Mouse (Mus musculus) C2C12 (cell line): ENCODE results near the gene Gm5800. TPM values are rescaled to one million over a fixed set of nuclear protein-coding genes. Genes with fewer than 3 reads are reported as not detected.

Experiments used
- H3K27me3 ChIP-seq: one replicate; pipeline ENCODE4 v1.6.1; 2011; ENCODE audit not compliant: control insufficient read depth, insufficient read depth, insufficient read length
- H3K36me3 ChIP-seq: one replicate; pipeline ENCODE4 v1.6.1; 2011; ENCODE audit not compliant: control insufficient read depth, insufficient read depth
- H3K4me3 ChIP-seq: one replicate; pipeline ENCODE4 v1.5.1; 2011; ENCODE audit warnings: mild to moderate bottlenecking, control low read depth; ENCODE audit not compliant: poor library complexity, insufficient read depth, severe bottlenecking
- H3K79me2 ChIP-seq: one replicate; pipeline ENCODE4 v1.6.1; 2011; ENCODE audit not compliant: control insufficient read depth, insufficient read depth
- H3K79me3 ChIP-seq: one replicate; pipeline ENCODE4 v1.6.1; 2011; ENCODE audit warnings: low read depth, control low read depth
- H3ac ChIP-seq: one replicate; pipeline ENCODE3; 2011; ENCODE audit warnings: low read depth; ENCODE audit not compliant: control insufficient read depth, insufficient read length
- CEBPB ChIP-seq: IDR thresholded peaks from one replicate; pipeline ENCODE4 v1.6.1; 2011; ENCODE audit warnings: low read depth, mild to moderate bottlenecking, control low read depth, moderate library complexity
- CTCF ChIP-seq: IDR thresholded peaks from one replicate; pipeline ENCODE4 v1.5.1; 2011; ENCODE audit not compliant: control insufficient read depth, insufficient read depth, insufficient read length
- FOSL1 ChIP-seq: IDR thresholded peaks from one replicate; pipeline ENCODE4 v1.8.0; 2011; ENCODE audit warnings: mild to moderate bottlenecking, low read length; ENCODE audit not compliant: poor library complexity, insufficient read depth, severe bottlenecking
- MAX ChIP-seq: IDR thresholded peaks from one replicate; pipeline ENCODE4 v1.6.1; 2011; ENCODE audit warnings: mild to moderate bottlenecking, control low read depth
- MYOD1 ChIP-seq: IDR thresholded peaks from one replicate; pipeline ENCODE4 v1.6.1; 2011; ENCODE audit warnings: low read depth; ENCODE audit not compliant: control insufficient read depth, insufficient read length
- MYOG ChIP-seq: IDR thresholded peaks from one replicate; pipeline ENCODE4 v1.6.1; 2011; ENCODE audit not compliant: control insufficient read depth, insufficient read length; ENCODE audit errors: extremely low read depth
- USF1 ChIP-seq: IDR thresholded peaks from one replicate; pipeline ENCODE4 v1.6.1; 2011; ENCODE audit warnings: low read depth, mild to moderate bottlenecking, control low read depth, moderate library complexity
- long read RNA-seq, 2 experiments: library from polyadenylated mRNA; unstranded; transcript quantifications; one replicate each; pipeline ENCODE4 v2.0.0; 2019 to 2020
- polyA plus RNA-seq: library from polyadenylated mRNA; unstranded; fragments of >200 nt; fragmentation: generic; extraction: Trizol; gene quantifications from one replicate; pipeline ENCODE4 v1.2.1, GENCODE M21; 2012; ENCODE audit warnings: missing spikeins

Gene Gm5800
- not detected for polyA plus RNA-seq
- long read RNA-seq, experiment 1 = 0 reads
- long read RNA-seq, experiment 2 = 0 reads

DNA sequence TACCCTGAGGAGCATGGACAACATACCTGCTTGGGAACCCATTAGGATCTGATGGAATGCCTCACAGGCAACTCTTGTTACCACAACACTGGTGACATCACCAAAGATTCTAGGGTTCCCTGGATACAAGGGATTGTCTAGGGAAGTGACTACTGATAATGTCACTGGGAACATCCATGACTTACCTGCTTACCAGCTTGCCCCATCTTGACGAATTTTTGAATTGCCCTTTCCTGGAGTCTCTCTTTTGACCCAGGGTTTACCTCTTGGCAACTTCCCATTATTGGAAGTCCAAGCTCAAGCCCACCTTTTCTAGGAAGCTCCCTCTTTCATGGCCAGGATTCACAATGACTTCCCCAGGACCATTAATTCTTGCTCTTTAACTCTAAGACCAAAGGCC is at the start of gene Gm5800:
TSS of gene Gm5800 (minus strand) at position 101 of the 400 bp plus-strand sequence.
- Histone ChIP-seq H3K27me3 (no peaks in the 10 kb centered on the region), H3ac (no peak within 1 kb of the TSS), H3K79me2 (no peaks in the 10 kb centered on the region), H3K4me3 (no peak within 1 kb of the TSS), H3K79me3 (no peaks in the 10 kb centered on the region), H3K36me3 (no peaks in the 10 kb centered on the region)
- no peak for TF ChIP-seq FOSL1
- TF ChIP-seq MYOG = no peak
- no peak for TF ChIP-seq USF1
- TF ChIP-seq CEBPB = no peak
- no peak for TF ChIP-seq CTCF
- TF ChIP-seq MYOD1 = no peak

- Histone ChIP-seq H3K79me3 (no peaks in the 10 kb centered on the region), H3K27me3 (no peaks in the 10 kb centered on the region), H3ac (no peak overlapping the region), H3K4me3 (no peak overlapping the region), H3K79me2 (no peaks in the 10 kb centered on the region), H3K36me3 (no peaks in the 10 kb centered on the region)
- TF ChIP-seq MYOG (no peak), MYOD1 (no peak), USF1 (no peak), CEBPB (no peak)
Measured at GRCm38 (mm10) chr14:51755944-51756343, 39.0 kb upstream of the Gm5800 start.

DNA sequence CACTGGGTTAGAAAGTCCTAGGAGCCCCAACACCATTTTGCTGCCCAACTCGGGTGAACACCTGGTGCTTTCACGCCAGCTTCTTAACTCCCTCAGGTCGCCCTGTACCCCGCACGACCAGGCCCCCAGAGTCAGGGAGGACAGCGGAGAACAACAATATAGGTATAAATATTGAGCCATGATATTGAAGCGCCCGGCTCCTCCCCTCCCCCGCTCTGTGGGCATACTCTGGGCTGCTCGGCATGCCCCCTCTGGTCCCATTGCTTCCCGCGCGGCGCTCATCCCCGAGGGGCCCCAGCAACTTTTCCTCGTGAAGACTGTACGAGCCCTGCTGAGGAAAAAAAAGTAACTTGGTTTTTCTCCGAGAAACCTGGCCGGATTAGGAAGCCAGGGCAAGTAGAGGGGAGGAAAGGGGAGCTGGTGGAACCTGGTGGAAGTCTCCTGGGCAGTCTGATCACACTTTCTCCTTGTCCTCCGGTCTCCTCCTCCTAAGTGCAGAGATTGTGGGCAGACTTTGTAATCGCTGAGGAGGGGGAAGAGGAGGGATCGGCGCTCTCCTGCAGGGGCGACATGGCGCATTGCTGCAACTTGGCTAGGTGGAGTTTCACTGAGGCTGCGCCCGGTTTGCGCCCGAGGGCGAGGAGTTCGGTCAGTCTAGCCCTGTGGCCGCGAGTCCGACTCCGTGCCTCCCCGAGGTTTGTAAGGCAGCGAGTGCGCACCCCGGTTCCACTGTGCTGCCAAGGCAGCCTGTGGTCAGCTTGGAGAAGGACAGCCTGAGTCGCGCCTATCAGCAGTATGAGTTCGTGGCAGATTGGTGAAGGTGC is 23.6 kb upstream of the Gm5800 start:
- Histone ChIP-seq H3K4me3 (no peak overlapping the region), H3ac (no peak overlapping the region), H3K79me3 (no peaks in the 10 kb centered on the region), H3K79me2 (no peaks in the 10 kb centered on the region), H3K36me3 (no peaks in the 10 kb centered on the region), H3K27me3 (peaks cover 6% of the 10 kb centered on the region)
- TF ChIP-seq CEBPB (no peak), CTCF (no peak), FOSL1 (no peak), MAX (no peak), MYOG (no peak), USF1 (no peak), MYOD1 (no peak)

DNA sequence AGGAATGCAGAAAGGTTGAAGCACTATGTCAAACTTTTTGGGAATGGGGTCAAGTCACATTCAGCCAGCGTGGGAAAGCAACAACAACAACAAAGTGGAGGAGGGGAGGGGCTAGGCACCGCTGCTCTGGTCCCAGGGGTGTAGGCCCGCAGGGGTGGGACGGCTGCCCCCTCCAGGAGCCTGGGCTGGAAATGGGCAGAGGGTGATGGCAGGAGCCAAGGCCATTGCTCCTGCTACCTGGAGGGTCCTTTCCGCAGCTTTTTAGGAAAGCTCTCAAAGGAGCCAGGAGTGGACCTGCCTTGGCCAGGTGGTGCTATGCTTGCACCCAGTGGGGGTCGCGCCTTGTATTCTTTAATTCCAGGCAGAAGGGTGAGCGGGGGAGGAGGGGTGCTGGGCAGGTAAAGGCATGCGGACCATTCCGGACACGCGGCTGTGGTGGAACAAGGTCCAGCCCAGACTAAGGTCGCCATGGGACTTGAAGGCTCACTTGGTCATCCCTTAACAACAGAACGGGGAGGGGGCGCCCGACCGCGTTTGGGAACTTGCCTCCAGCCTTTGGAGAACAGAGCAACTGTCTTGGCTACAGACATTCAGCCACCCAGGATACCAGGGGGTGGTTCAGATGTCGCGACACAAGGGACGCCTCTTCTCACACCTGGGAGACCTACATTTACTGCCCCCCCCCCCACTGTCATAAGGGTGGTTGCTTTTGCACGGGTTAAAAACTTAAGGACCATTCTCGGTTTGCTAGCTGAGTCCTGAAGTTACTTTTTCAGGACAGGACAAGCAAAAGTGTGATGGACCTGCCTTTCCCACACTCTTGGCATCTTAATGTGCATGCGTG is 22.4 kb upstream of the Gm5800 start:
- Histone ChIP-seq H3ac (no peak overlapping the region), H3K79me3 (no peaks in the 10 kb centered on the region), H3K36me3 (no peaks in the 10 kb centered on the region), H3K4me3 (no peak overlapping the region), H3K79me2 (no peaks in the 10 kb centered on the region), H3K27me3 (peaks cover 6% of the 10 kb centered on the region)
- TF ChIP-seq CEBPB = no peak
- TF ChIP-seq MAX = no peak
- no peak for TF ChIP-seq FOSL1
- no peak for TF ChIP-seq MYOD1
- no peak for TF ChIP-seq CTCF
- TF ChIP-seq MYOG = no peak

DNA sequence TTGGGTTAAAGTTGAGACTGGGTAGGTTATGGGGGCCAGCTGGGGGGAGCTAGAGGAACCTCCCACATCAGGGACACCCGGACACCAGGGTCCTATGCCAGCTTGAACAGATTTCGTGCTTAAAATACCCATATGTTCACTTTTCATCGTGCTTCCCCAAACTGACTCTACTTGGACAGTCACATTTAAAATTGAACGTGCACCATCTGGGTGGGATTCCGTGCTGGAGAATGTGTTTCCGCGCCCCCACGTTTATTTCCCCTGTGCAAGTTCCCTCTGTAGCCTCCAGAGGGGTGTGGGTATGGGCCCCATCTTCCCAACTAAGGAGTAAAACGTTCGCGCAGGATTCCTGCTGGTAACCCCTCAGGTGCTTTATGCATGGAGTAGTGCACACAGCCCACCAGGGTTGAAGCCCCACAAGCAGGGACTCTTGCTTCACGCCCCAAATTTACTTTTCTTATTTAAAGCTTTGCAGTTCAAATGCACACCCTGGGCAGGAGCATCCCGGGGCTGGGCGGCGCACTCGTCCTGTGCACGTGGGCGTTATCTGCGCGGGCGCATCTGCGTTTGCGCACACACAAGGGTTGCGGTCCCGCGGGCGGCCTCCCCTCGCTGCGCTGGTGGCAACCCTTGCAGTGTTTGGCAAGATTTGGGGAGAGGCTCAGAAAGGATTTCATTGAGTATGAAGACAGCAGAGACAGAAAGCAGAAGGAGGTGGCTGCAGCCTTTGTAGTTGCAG is 21.6 kb upstream of the Gm5800 start:
- H3K79me3 ChIP-seq = no peaks in the 10 kb centered on the region
- H3ac ChIP-seq = no peak overlapping the region
- no peak overlapping the region for H3K4me3 ChIP-seq
- H3K27me3 ChIP-seq = peaks cover 6% of the 10 kb centered on the region
- H3K79me2 ChIP-seq = no peaks in the 10 kb centered on the region
- TF ChIP-seq CEBPB = no peak
- TF ChIP-seq MYOD1 = no peak
- TF ChIP-seq USF1 = no peak
- TF ChIP-seq CTCF = no peak
- TF ChIP-seq MYOG = no peak
- no peak for TF ChIP-seq MAX
- no peak for TF ChIP-seq FOSL1
- H3K36me3 ChIP-seq = no peaks in the 10 kb centered on the region
